Mouse (Mus musculus) intestine, embryonic 16.5 days (tissue): ENCODE measurements around the gene 4930404N11Rik. TPM values are rescaled to one million over a fixed set of nuclear protein-coding genes. Genes with fewer than 3 reads are reported as not detected.

ENCODE experiments used
- ATAC-seq: fragments of 200-750 bp; cut with Nextera tagmentation; 2 replicates; pipeline ENCODE4 v1.8.0; 2017; ENCODE audit warnings: moderate TSS enrichment, moderate library complexity
- H3K27ac ChIP-seq: fragments of 300-500 bp; sonication (generic); 2 replicates; pipeline ENCODE4 v1.5.1; 2014; ENCODE audit warnings: mild to moderate bottlenecking, low read length
- H3K27me3 ChIP-seq: fragments of 300-500 bp; sonication (generic); replicated peaks from 2 replicates; pipeline ENCODE4 v1.6.1; 2014; ENCODE audit warnings: low read length, control low read depth, mixed read lengths; ENCODE audit not compliant: control insufficient read depth, insufficient read depth
- H3K36me3 ChIP-seq: fragments of 300-500 bp; sonication (generic); 2 replicates; pipeline ENCODE4 v1.6.1; 2014; ENCODE audit warnings: low read length, control low read depth; ENCODE audit not compliant: control insufficient read depth, insufficient read depth
- H3K4me1 ChIP-seq: fragments of 300-500 bp; sonication (generic); 2 replicates; pipeline ENCODE4 v1.6.1; 2014; ENCODE audit warnings: low read length, control low read depth, mixed read lengths; ENCODE audit not compliant: control insufficient read depth, insufficient read depth
- H3K4me2 ChIP-seq: fragments of 300-500 bp; sonication (generic); 2 replicates; pipeline ENCODE4 v1.6.1; 2014; ENCODE audit warnings: low read depth, low read length, control low read depth
- H3K4me3 ChIP-seq: fragments of 300-500 bp; sonication (generic); 2 replicates; pipeline ENCODE4 v1.5.1; 2014; ENCODE audit warnings: mild to moderate bottlenecking, low read length
- H3K9ac ChIP-seq: fragments of 300-500 bp; sonication (generic); 2 replicates; pipeline ENCODE4 v1.6.1; 2014; ENCODE audit warnings: low read depth, low read length
- H3K9me3 ChIP-seq: fragments of 300-500 bp; sonication (generic); 2 replicates; pipeline ENCODE4 v1.6.1; 2016; ENCODE audit warnings: low read length, control low read depth; ENCODE audit not compliant: control insufficient read depth
- WGBS: fragments of 180-500 bp; shearing (Covaris S2); extraction: QIAGEN DNeasy Blood & Tissue Kit; methylation state at CpG from one replicate; pipeline ENCODE4 v1.1.7; 2014; 5-methylcytosine and 5-hydroxymethylcytosine counted together
- polyA plus RNA-seq: library from polyadenylated mRNA; unstranded; fragments of >200 nt; fragmentation: Nextera tagmentation; extraction: Ambion mirVana; gene quantifications from 2 replicates; pipeline ENCODE4 v1.2.1, GENCODE M21; 2015

Gene 4930404N11Rik
- polyA plus RNA-seq, 1 experiment from 2014 or later: 1.4 TPM

- no peak overlapping the region for H3K27ac ChIP-seq
- H3K4me2 ChIP-seq: no peak overlapping the region
- 60% methylated on average over 10 of the region's 10 CpGs for WGBS
- ATAC-seq: no peak
- H3K27me3 ChIP-seq: peaks cover 4% of the 10 kb centered on the region; the same call in 1 of the 2 replicates
- peaks cover 52% of the 10 kb centered on the region for H3K4me1 ChIP-seq
- H3K9ac ChIP-seq: peak overlapping the region; percentile 56; the same call in 1 of the 2 replicates
- peaks cover 14% of the 10 kb centered on the region for H3K36me3 ChIP-seq
- no peaks in the 10 kb centered on the region for H3K9me3 ChIP-seq
- H3K4me3 ChIP-seq: no peak overlapping the region
These were observed 37.9 kb upstream of the 4930404N11Rik start for GRCm38 (mm10) chr10:81403511-81403910.

GRCm38 (mm10) chr10:81402227-81402765, 36.7 kb upstream of the 4930404N11Rik start:
- Histone ChIP-seq H3K4me3 (0 out of 2 replicates have a peak overlapping the region, but pooled peaks have one; percentile 0), H3K36me3 (peaks cover 19% of the 10 kb centered on the region), H3K4me1 (peaks cover 40% of the 10 kb centered on the region), H3K4me2 (peak overlapping the region; percentile 46; the same call in 1 of the 2 replicates), H3K9ac (peak overlapping the region; percentile 56), H3K27me3 (peaks cover 4% of the 10 kb centered on the region; the same call in 1 of the 2 replicates), H3K27ac (peak overlapping the region; percentile 90), H3K9me3 (no peaks in the 10 kb centered on the region)
- no peak for ATAC-seq
- 31% methylated on average over 7 of the region's 7 CpGs for WGBS

- peaks cover 20% of the 10 kb centered on the region for H3K36me3 ChIP-seq
- H3K9me3 ChIP-seq: no peaks in the 10 kb centered on the region
- H3K4me3 ChIP-seq: peak overlapping the region; percentile 30
- ATAC-seq: peak; percentile 84
- H3K27me3 ChIP-seq: peaks cover under 1% of the 10 kb centered on the region; the same call in 1 of the 2 replicates
- WGBS: 9% methylated on average over 18 of the region's 18 CpGs
- H3K4me1 ChIP-seq: peaks cover 34% of the 10 kb centered on the region
- H3K4me2 ChIP-seq: peak overlapping the region; percentile 46; the same call in 1 of the 2 replicates
- peak overlapping the region; percentile 56 for H3K9ac ChIP-seq
- H3K27ac ChIP-seq: peak overlapping the region; percentile 90
These were observed 36.1 kb upstream of the 4930404N11Rik start for GRCm38 (mm10) chr10:81401521-81402226.

GRCm38 (mm10) chr10:81401205-81401520, 35.5 kb upstream of the 4930404N11Rik start:
- Histone ChIP-seq H3K4me2 (no peak overlapping the region), H3K9ac (peak overlapping the region; percentile 56), H3K9me3 (no peaks in the 10 kb centered on the region), H3K36me3 (peaks cover 19% of the 10 kb centered on the region), H3K4me1 (peaks cover 31% of the 10 kb centered on the region), H3K27me3 (no peaks in the 10 kb centered on the region; the same call in 1 of the 2 replicates), H3K27ac (peak overlapping the region; percentile 90), H3K4me3 (no peak overlapping the region)
- WGBS: 34% methylated on average over 10 of the region's 10 CpGs
- ATAC-seq: no peak

GRCm38 (mm10) chr10:81400371-81401204, 35.0 kb upstream of the 4930404N11Rik start:
- no peaks in the 10 kb centered on the region for H3K27me3 ChIP-seq
- no peak for ATAC-seq
- WGBS: 65% methylated on average over 22 of the region's 22 CpGs
- H3K4me2 ChIP-seq: no peak overlapping the region
- peak overlapping the region; percentile 56; the same call in 1 of the 2 replicates for H3K9ac ChIP-seq
- 0 out of 2 replicates have a peak overlapping the region, but pooled peaks have one; percentile 9 for H3K4me3 ChIP-seq
- peaks cover 31% of the 10 kb centered on the region for H3K4me1 ChIP-seq
- peaks cover 14% of the 10 kb centered on the region for H3K36me3 ChIP-seq
- H3K9me3 ChIP-seq: no peaks in the 10 kb centered on the region
- peak overlapping the region; percentile 90; the same call in 1 of the 2 replicates for H3K27ac ChIP-seq

- ATAC-seq: no peak
- Histone ChIP-seq H3K27ac (no peak overlapping the region), H3K36me3 (peaks cover 10% of the 10 kb centered on the region; the same call in 1 of the 2 replicates), H3K9me3 (no peaks in the 10 kb centered on the region), H3K9ac (peak overlapping the region; percentile 14; the same call in 1 of the 2 replicates), H3K27me3 (no peaks in the 10 kb centered on the region), H3K4me1 (peaks cover 31% of the 10 kb centered on the region), H3K4me2 (no peak overlapping the region), H3K4me3 (no peak overlapping the region)
- 79% methylated on average over 18 of the region's 18 CpGs for WGBS
These were observed 34.2 kb upstream of the 4930404N11Rik start for GRCm38 (mm10) chr10:81399798-81400308.

GRCm38 (mm10) chr10:81399296-81399695, 33.7 kb upstream of the 4930404N11Rik start:
- peaks cover 10% of the 10 kb centered on the region; the same call in 1 of the 2 replicates for H3K36me3 ChIP-seq
- H3K4me2 ChIP-seq: no peak overlapping the region
- H3K4me3 ChIP-seq: no peak overlapping the region
- peaks cover 31% of the 10 kb centered on the region for H3K4me1 ChIP-seq
- ATAC-seq: no peak
- H3K9ac ChIP-seq: no peak overlapping the region
- whole genome bisulfite sequencing: 74% methylated on average over 5 of the region's 5 CpGs
- no peaks in the 10 kb centered on the region for H3K9me3 ChIP-seq
- no peak overlapping the region for H3K27ac ChIP-seq
- H3K27me3 ChIP-seq: no peaks in the 10 kb centered on the region

- H3K4me3 ChIP-seq: no peak overlapping the region
- H3K9me3 ChIP-seq: no peaks in the 10 kb centered on the region
- no peak overlapping the region for H3K4me2 ChIP-seq
- WGBS: 81% methylated on average over 5 of the region's 5 CpGs
- no peak overlapping the region for H3K9ac ChIP-seq
- H3K27me3 ChIP-seq: no peaks in the 10 kb centered on the region
- ATAC-seq: no peak
- no peak overlapping the region for H3K27ac ChIP-seq
- peaks cover 10% of the 10 kb centered on the region; the same call in 1 of the 2 replicates for H3K36me3 ChIP-seq
- H3K4me1 ChIP-seq: peaks cover 27% of the 10 kb centered on the region
These were observed 31.1 kb upstream of the 4930404N11Rik start for GRCm38 (mm10) chr10:81396749-81397148.

- H3K27me3 ChIP-seq: no peaks in the 10 kb centered on the region
- H3K36me3 ChIP-seq: peaks cover 10% of the 10 kb centered on the region; the same call in 1 of the 2 replicates
- no peaks in the 10 kb centered on the region for H3K9me3 ChIP-seq
- ATAC-seq: no peak
- WGBS: 85% methylated on average over 4 of the region's 4 CpGs
- H3K27ac ChIP-seq: no peak overlapping the region
- H3K9ac ChIP-seq: no peak overlapping the region
- H3K4me3 ChIP-seq: no peak overlapping the region
- H3K4me1 ChIP-seq: peaks cover 18% of the 10 kb centered on the region
- H3K4me2 ChIP-seq: no peak overlapping the region
These were observed 30.2 kb upstream of the 4930404N11Rik start for GRCm38 (mm10) chr10:81395865-81396264.
